Mouse (Mus musculus) liver, embryonic 14.5 days (tissue): ENCODE results near the gene Gm4869.

Experiments
- CTCF ChIP-seq: IDR thresholded peaks from 2 replicates; pipeline ENCODE4 v1.5.1; 2016; ENCODE audit warnings: antibody characterized with exemption, low read depth, control low read depth
- EP300 ChIP-seq: IDR thresholded peaks from 2 replicates; pipeline ENCODE4 v1.6.1; 2016; ENCODE audit warnings: antibody characterized with exemption, low read depth

DNA sequence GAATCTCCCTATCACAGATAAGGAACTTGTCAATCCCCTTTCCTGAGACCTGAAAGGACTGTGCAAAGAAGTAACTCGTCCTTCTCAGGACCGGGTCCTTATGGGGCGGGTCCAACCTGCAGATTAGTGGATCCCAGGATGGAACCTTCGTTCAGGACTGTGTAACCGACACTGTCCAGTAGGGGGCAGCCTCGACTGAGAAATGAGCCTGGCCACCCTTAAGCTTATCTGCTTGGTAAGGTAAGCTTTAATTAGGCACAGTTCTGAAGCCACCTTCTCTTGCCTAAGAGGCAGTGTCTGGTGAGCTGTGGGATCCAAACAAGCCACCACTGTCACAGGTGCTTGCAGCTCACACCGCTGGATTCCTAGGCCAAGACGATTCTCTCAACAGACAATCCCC, 94.7 kb downstream of the Gm4869 start:
- TF ChIP-seq EP300 (no peak), CTCF (peak; percentile 95)
